ENCODE assay signal across 8 mouse cellular contexts in genomic region chr1:183299161-183299560, GRCm38 (mm10). TPM values are rescaled to one million over a fixed set of nuclear protein-coding genes. Genes with fewer than 3 reads are reported as not detected.
A peak's percentile ranks its signal among the peaks of the same experiment; 100 is the strongest.
DNase-seq lines count a peak whose midpoint lies in the region; ATAC-seq and TF ChIP-seq lines count a peak whose summit lies in the region.

No protein-coding gene starts in this region.

- H3K36me3 ChIP-seq in midbrain, embryonic 10.5 days = no peaks in the 10 kb centered on the region
- no peaks in the 10 kb centered on the region for H3K36me3 ChIP-seq in midbrain, embryonic 16.5 days (ENCODE audit: control insufficient read depth, insufficient read depth, low read length)

- 89% methylated on average over 6 of the region's 6 CpGs for WGBS in midbrain, embryonic 10.5 days
- WGBS in midbrain, embryonic 16.5 days = 88% methylated on average over 6 of the region's 6 CpGs
- WGBS in large intestine, adult 2 months = 87% methylated on average over 6 of the region's 6 CpGs
- WGBS in lung, adult 2 months = 84% methylated on average over 6 of the region's 6 CpGs

- no peak overlapping the region for H3K4me2 ChIP-seq in midbrain, embryonic 16.5 days (ENCODE audit: low read length)

- peaks cover 4% of the 10 kb centered on the region; the same call in 1 of the 2 replicates for H3K4me1 ChIP-seq in midbrain, embryonic 10.5 days
- no peaks in the 10 kb centered on the region for H3K4me1 ChIP-seq in midbrain, embryonic 16.5 days (ENCODE audit: control insufficient read depth, insufficient read depth, low read length)
- no peaks in the 10 kb centered on the region for H3K4me1 ChIP-seq in lung, adult 2 months (ENCODE audit: control insufficient read depth, insufficient read depth, low read length)

- no peak overlapping the region for H3K4me3 ChIP-seq in midbrain, embryonic 10.5 days
- no peak overlapping the region for H3K4me3 ChIP-seq in midbrain, embryonic 16.5 days (ENCODE audit: low read depth, low read length)
- H3K4me3 ChIP-seq in lung, adult 2 months (replicated peaks; ENCODE audit: extremely low read depth, low read depth, low read length) = no peak overlapping the region

- no peak for TF ChIP-seq POLR2A in lung, adult 2 months (IDR thresholded peaks at IDR 0.05; ENCODE audit: borderline replicate concordance, extremely low read depth, low read depth, low read length)

- H3K9ac ChIP-seq in midbrain, embryonic 16.5 days (ENCODE audit: low read depth, low read length) = no peak overlapping the region

- TF ChIP-seq CTCF in lung, adult 2 months (IDR thresholded peaks at IDR 0.05; ENCODE audit: insufficient read depth, low read length) = no peak

- no peaks in the 10 kb centered on the region for H3K27me3 ChIP-seq in midbrain, embryonic 10.5 days (ENCODE audit: low read depth, poor library complexity, severe bottlenecking)
- no peaks in the 10 kb centered on the region for H3K27me3 ChIP-seq in midbrain, embryonic 16.5 days (ENCODE audit: control insufficient read depth, insufficient read depth, low read depth, low read length)

- no peak for ATAC-seq in midbrain, embryonic 16.5 days
- ATAC-seq in inflammation-experienced regulatory T-cells, adult 6 months = no peak

- H3K27ac ChIP-seq in midbrain, embryonic 10.5 days (replicated peaks) = no peak overlapping the region
- no peak overlapping the region for H3K27ac ChIP-seq in midbrain, embryonic 16.5 days (ENCODE audit: low read length)

- no peaks in the 10 kb centered on the region for H3K9me3 ChIP-seq in midbrain, embryonic 10.5 days (replicated peaks)
- H3K9me3 ChIP-seq in midbrain, embryonic 16.5 days (replicated peaks; ENCODE audit: control insufficient read depth, low read length, poor library complexity, severe bottlenecking) = no peaks in the 10 kb centered on the region

- peak; percentile 98 for DNase-seq in midbrain, embryonic 10.5 days (ENCODE audit: low spot score)
- DNase-seq in c-Kit-negative CD71-positive TER-119-positive erythroid progenitor cells, embryonic 14.5 days (ENCODE audit: low read depth, low spot score) = peak; percentile 89
- DNase-seq in gastrocnemius, adult 18-20 months (ENCODE audit: low spot score) = peak; percentile 99
- DNase-seq in large intestine, adult 2 months (ENCODE audit: low read depth, low spot score) = peak; percentile 100
- peak; percentile 95 for DNase-seq in lung, adult 2 months
- DNase-seq in spleen, adult 18-20 months = peak; percentile 84 to 87

RNA-seq across cellular contexts. Expression of gene Brox, which starts 2.1 kb away (rescaled TPM):
- 40.3 and 50.3 TPM in 2 replicates for polyA plus RNA-seq in midbrain, embryonic 10.5 days (2016; fragmentation: Nextera tagmentation; extraction: Ambion mirVana)
- 105 and 115 TPM in 2 replicates for polyA plus RNA-seq in midbrain, embryonic 16.5 days (2015; fragmentation: Nextera tagmentation; extraction: Ambion mirVana)
- 10 to 100 TPM; 16.2 to 16.5 TPM for total RNA-seq in gastrocnemius, adult 18-20 months (2021)
- 15.5 and 22.8 TPM in 2 replicates for polyA plus RNA-seq in large intestine, adult 2 months (2012; rRNA removed)
- polyA plus RNA-seq in lung, adult 2 months (2012; rRNA removed) = 14.9 and 19.3 TPM in 2 replicates
- polyA plus RNA-seq in inflammation-experienced regulatory T-cells, adult 6 months (2017; shearing (Covaris generic)) = 10 to 100 TPM; 37.5 to 49.5 (median 40.4) TPM

RNA-seq across cellular contexts. Expression of gene Aida, which starts 2.8 kb away (rescaled TPM):
- polyA plus RNA-seq in midbrain, embryonic 10.5 days (2016; fragmentation: Nextera tagmentation; extraction: Ambion mirVana) = 42.3 and 45.1 TPM in 2 replicates
- polyA plus RNA-seq in midbrain, embryonic 16.5 days (2015; fragmentation: Nextera tagmentation; extraction: Ambion mirVana) = 50.8 and 55.1 TPM in 2 replicates
- total RNA-seq in gastrocnemius, adult 18-20 months (2021) = 10 to 100 TPM; 21.1 to 22.6 TPM
- 12.3 and 14.2 TPM in 2 replicates for polyA plus RNA-seq in large intestine, adult 2 months (2012; rRNA removed)
- 14.7 and 24.7 TPM in 2 replicates for polyA plus RNA-seq in lung, adult 2 months (2012; rRNA removed)
- 10 to 100 TPM; 13.2 to 20.9 (median 15.5) TPM for polyA plus RNA-seq in inflammation-experienced regulatory T-cells, adult 6 months (2017; shearing (Covaris generic))
